Mouse (Mus musculus) heart, adult 2 months (tissue): Measurements from ENCODE around the gene Slx4ip.

ENCODE experiments used
- CTCF ChIP-seq: fragments of 200-600 bp; IDR thresholded peaks from 2 replicates; pipeline ENCODE4 v1.8.1; 2022; ENCODE audit warnings: antibody characterized with exemption, mild to moderate bottlenecking, moderate library complexity
- EP300 ChIP-seq: fragments of 200-500 bp; IDR thresholded peaks from 2 replicates; pipeline ENCODE4 v1.6.1; 2011; ENCODE audit warnings: low read depth, low read length, control low read depth; ENCODE audit not compliant: insufficient read depth
- POLR2A ChIP-seq: fragments of 200-500 bp; IDR thresholded peaks from 2 replicates; pipeline ENCODE4 v1.6.1; 2011; ENCODE audit warnings: mild to moderate bottlenecking, low read depth, low read length, control low read depth; ENCODE audit not compliant: insufficient read depth

- TF ChIP-seq CTCF (no peak), POLR2A (no peak), EP300 (0 out of 2 replicates have a peak, but pooled peaks have one; percentile 18)
Measured at GRCm38 (mm10) chr2:137092523-137093297, 201.7 kb downstream of the Slx4ip start.
